Mouse (Mus musculus) embryonic facial prominence, embryonic 14.5 days (tissue): Measurements from ENCODE around the gene Slc4a4. TPM values are rescaled to one million over a fixed set of nuclear protein-coding genes. Genes with fewer than 3 reads are reported as not detected.
A peak's percentile ranks its signal among the peaks of the same experiment; 100 is the strongest.

Source experiments
- ATAC-seq: fragments of 200-750 bp; cut with Nextera tagmentation; 2 replicates; pipeline ENCODE4 v1.8.0; 2017; ENCODE audit warnings: low read depth, moderate number of reproducible peaks, moderate TSS enrichment
- DNase-seq: peaks from one replicate; pipeline ENCODE4 v3.0.0-alpha.2; 2015; ENCODE audit warnings: low spot score
- H3K27ac ChIP-seq: fragments of 300-500 bp; sonication (generic); replicated peaks from 2 replicates; pipeline ENCODE4 v1.5.1; 2014; ENCODE audit warnings: low read depth, mild to moderate bottlenecking, low read length, moderate library complexity
- H3K27me3 ChIP-seq: fragments of 300-500 bp; sonication (generic); replicated peaks from 2 replicates; pipeline ENCODE4 v1.6.1; 2014; ENCODE audit warnings: low read length; ENCODE audit not compliant: control insufficient read depth, insufficient read depth
- H3K36me3 ChIP-seq: fragments of 300-500 bp; sonication (generic); 2 replicates; pipeline ENCODE4 v1.6.1; 2014; ENCODE audit warnings: low read length, mixed read lengths; ENCODE audit not compliant: control insufficient read depth, insufficient read depth
- H3K4me1 ChIP-seq: fragments of 300-500 bp; sonication (generic); 2 replicates; pipeline ENCODE4 v1.6.1; 2014; ENCODE audit warnings: antibody characterized with exemption, low read length; ENCODE audit not compliant: control insufficient read depth, insufficient read depth
- H3K4me2 ChIP-seq: fragments of 300-500 bp; sonication (generic); 2 replicates; pipeline ENCODE4 v1.6.1; 2014; ENCODE audit warnings: low read depth, mild to moderate bottlenecking, low read length, moderate library complexity, mixed read lengths
- H3K4me3 ChIP-seq: fragments of 300-500 bp; sonication (generic); 2 replicates; pipeline ENCODE4 v1.5.1; 2014; ENCODE audit warnings: low read depth, mild to moderate bottlenecking, low read length
- H3K9ac ChIP-seq: fragments of 300-500 bp; sonication (generic); 2 replicates; pipeline ENCODE4 v1.6.1; 2014; ENCODE audit warnings: low read depth, mild to moderate bottlenecking, low read length, moderate library complexity, mixed read lengths
- H3K9me3 ChIP-seq: fragments of 300-500 bp; sonication (generic); 2 replicates; pipeline ENCODE4 v1.6.1; 2016; ENCODE audit warnings: low read length; ENCODE audit not compliant: control insufficient read depth
- WGBS: fragments of 180-500 bp; shearing (Covaris S2); extraction: QIAGEN DNeasy Blood & Tissue Kit; methylation state at CpG from one replicate; pipeline ENCODE4 v1.1.7; 2014; 5-methylcytosine and 5-hydroxymethylcytosine counted together
- polyA plus RNA-seq: library from polyadenylated mRNA; unstranded; fragments of >200 nt; fragmentation: Nextera tagmentation; extraction: Ambion mirVana; gene quantifications from 2 replicates; pipeline ENCODE4 v1.2.1, GENCODE M21; 2014

Gene Slc4a4
- polyA plus RNA-seq, 1 experiment from 2014 or later = 4.0 TPM

- H3K4me2 ChIP-seq = no peak overlapping the region
- no peak for DNase-seq
- H3K27me3 ChIP-seq = 0 out of 2 replicates have a peak, but pooled peaks cover 8% of the 10 kb centered on the region
- H3K36me3 ChIP-seq = no peaks in the 10 kb centered on the region
- no peak overlapping the region for H3K9ac ChIP-seq
- 67% methylated on average over 3 of the region's 3 CpGs for WGBS
- H3K4me1 ChIP-seq = no peaks in the 10 kb centered on the region
- H3K4me3 ChIP-seq = no peak overlapping the region; the same call in 1 of the 2 replicates
- ATAC-seq = no peak
- no peaks in the 10 kb centered on the region for H3K9me3 ChIP-seq
- no peak overlapping the region for H3K27ac ChIP-seq
Measured at GRCm38 (mm10) chr5:88885503-88885902, 1.1 kb upstream of the Slc4a4 start.

GRCm38 (mm10) chr5:88885944-88886343 is 674 bp upstream of the Slc4a4 start:
- ATAC-seq (no peak), DNase-seq (no peak)
- H3K36me3 ChIP-seq = no peaks in the 10 kb centered on the region
- no peak overlapping the region for H3K9ac ChIP-seq
- H3K4me2 ChIP-seq = peak overlapping the region; percentile 96
- H3K4me1 ChIP-seq = no peaks in the 10 kb centered on the region
- H3K9me3 ChIP-seq = no peaks in the 10 kb centered on the region
- 47% methylated on average over 5 of the region's 5 CpGs for WGBS
- peak overlapping the region; percentile 81 for H3K4me3 ChIP-seq
- H3K27ac ChIP-seq = no peak overlapping the region
- 0 out of 2 replicates have a peak, but pooled peaks cover 8% of the 10 kb centered on the region for H3K27me3 ChIP-seq

- 0 out of 2 replicates have a peak, but pooled peaks cover 8% of the 10 kb centered on the region for H3K27me3 ChIP-seq
- ATAC-seq (no peak), DNase-seq (no peak)
- 1% methylated on average over 4 of the region's 14 CpGs for WGBS
- peak overlapping the region; percentile 81 for H3K4me3 ChIP-seq
- peak overlapping the region; percentile 96 for H3K4me2 ChIP-seq
- H3K4me1 ChIP-seq = no peaks in the 10 kb centered on the region
- H3K9ac ChIP-seq = peak overlapping the region; percentile 79
- H3K27ac ChIP-seq = no peak overlapping the region
- no peaks in the 10 kb centered on the region for H3K36me3 ChIP-seq
- H3K9me3 ChIP-seq = no peaks in the 10 kb centered on the region
Measured at GRCm38 (mm10) chr5:88886349-88886667, 310 bp upstream of the Slc4a4 start.

GRCm38 (mm10) chr5:88887556-88888412 is 1.2 kb downstream of the Slc4a4 start:
- H3K36me3 ChIP-seq = no peaks in the 10 kb centered on the region
- H3K4me2 ChIP-seq = peak overlapping the region; percentile 96
- ATAC-seq (peak; percentile 30), DNase-seq (no peak)
- 3% methylated on average over 26 of the region's 29 CpGs for WGBS
- H3K4me1 ChIP-seq = no peaks in the 10 kb centered on the region
- H3K27ac ChIP-seq = no peak overlapping the region
- 0 out of 2 replicates have a peak, but pooled peaks cover 8% of the 10 kb centered on the region for H3K27me3 ChIP-seq
- H3K9me3 ChIP-seq = no peaks in the 10 kb centered on the region
- H3K9ac ChIP-seq = peak overlapping the region; percentile 79
- H3K4me3 ChIP-seq = peak overlapping the region; percentile 81

GRCm38 (mm10) chr5:88888413-88888700 is 1.7 kb downstream of the Slc4a4 start:
- Histone ChIP-seq H3K9me3 (no peaks in the 10 kb centered on the region), H3K4me1 (no peaks in the 10 kb centered on the region), H3K4me3 (peak overlapping the region; percentile 81), H3K27me3 (0 out of 2 replicates have a peak, but pooled peaks cover 8% of the 10 kb centered on the region), H3K27ac (no peak overlapping the region), H3K4me2 (peak overlapping the region; percentile 96), H3K36me3 (no peaks in the 10 kb centered on the region), H3K9ac (peak overlapping the region; percentile 79)
- ATAC-seq (no peak), DNase-seq (no peak)
- 37% methylated on average over 8 of the region's 8 CpGs for WGBS

- H3K9ac ChIP-seq = no peak overlapping the region
- 19% methylated on average over 4 of the region's 4 CpGs for WGBS
- no peaks in the 10 kb centered on the region for H3K36me3 ChIP-seq
- DNase-seq = no peak
- H3K4me2 ChIP-seq = no peak overlapping the region
- no peaks in the 10 kb centered on the region for H3K4me1 ChIP-seq
- no peaks in the 10 kb centered on the region for H3K9me3 ChIP-seq
- no peak for ATAC-seq
- H3K27me3 ChIP-seq = 0 out of 2 replicates have a peak, but pooled peaks cover 8% of the 10 kb centered on the region
- no peak overlapping the region for H3K27ac ChIP-seq
- H3K4me3 ChIP-seq = no peak overlapping the region
Measured at GRCm38 (mm10) chr5:88889326-88889725, 2.7 kb downstream of the Slc4a4 start.

- H3K4me1 ChIP-seq = no peaks in the 10 kb centered on the region
- no peak overlapping the region for H3K4me2 ChIP-seq
- 91% methylated on average over 4 of the region's 4 CpGs for WGBS
- H3K27me3 ChIP-seq = 0 out of 2 replicates have a peak, but pooled peaks cover 8% of the 10 kb centered on the region
- DNase-seq (no peak), ATAC-seq (no peak)
- no peak overlapping the region for H3K4me3 ChIP-seq
- H3K36me3 ChIP-seq = no peaks in the 10 kb centered on the region
- no peaks in the 10 kb centered on the region for H3K9me3 ChIP-seq
- no peak overlapping the region for H3K9ac ChIP-seq
- no peak overlapping the region for H3K27ac ChIP-seq
Measured at GRCm38 (mm10) chr5:88890146-88890545, 3.5 kb downstream of the Slc4a4 start.

GRCm38 (mm10) chr5:88896574-88896973 is 10.0 kb downstream of the Slc4a4 start:
- Histone ChIP-seq H3K9me3 (peaks cover 4% of the 10 kb centered on the region; the same call in 1 of the 2 replicates), H3K27ac (no peak overlapping the region), H3K36me3 (no peaks in the 10 kb centered on the region), H3K9ac (no peak overlapping the region), H3K27me3 (no peaks in the 10 kb centered on the region), H3K4me1 (no peaks in the 10 kb centered on the region), H3K4me3 (no peak overlapping the region), H3K4me2 (no peak overlapping the region)
- WGBS = 92% methylated on average over 6 of the region's 6 CpGs
- ATAC-seq (no peak), DNase-seq (no peak)

- Histone ChIP-seq H3K4me1 (no peaks in the 10 kb centered on the region), H3K27ac (no peak overlapping the region), H3K36me3 (no peaks in the 10 kb centered on the region), H3K9me3 (no peaks in the 10 kb centered on the region), H3K4me3 (no peak overlapping the region), H3K4me2 (no peak overlapping the region), H3K9ac (no peak overlapping the region), H3K27me3 (no peaks in the 10 kb centered on the region)
- ATAC-seq (peak; percentile 37; the same call in 1 of the 2 replicates), DNase-seq (no peak)
- 61% methylated on average over 4 of the region's 4 CpGs for WGBS
Measured at GRCm38 (mm10) chr5:88903111-88903510, 16.5 kb downstream of the Slc4a4 start.
